Mouse (Mus musculus): ENCODE measurements around the gene Rnaseh2a. TPM values are rescaled to one million over a fixed set of nuclear protein-coding genes. Genes with fewer than 3 reads are reported as not detected.
A peak's percentile ranks its signal among the peaks of the same experiment; 100 is the strongest.

Gene Rnaseh2a
- polyA plus RNA-seq, 1 experiment: 88.1 TPM

GRCm38 (mm10) chr8:85011242-85011641 is 41.7 kb upstream of the Rnaseh2a start:
- H3K27me3 ChIP-seq (ENCODE audit: control insufficient read depth, insufficient read depth, low read length, poor library complexity, severe bottlenecking): peaks cover 2% of the 10 kb centered on the region; the same call in 1 of the 2 replicates

GRCm38 (mm10) chr8:85007686-85008085 is 38.1 kb upstream of the Rnaseh2a start:
- Histone ChIP-seq H3K27me3 (ENCODE audit: control insufficient read depth, insufficient read depth, low read length, poor library complexity, severe bottlenecking) (peaks cover 2% of the 10 kb centered on the region; the same call in 1 of the 2 replicates), H3K9ac (ENCODE audit: low read depth, poor library complexity, severe bottlenecking) (peak overlapping the region; percentile 54), H3K36me3 (ENCODE audit: control insufficient read depth, insufficient read depth, low read length, poor library complexity, severe bottlenecking) (peaks cover 2% of the 10 kb centered on the region; the same call in 1 of the 2 replicates), H3K27ac (ENCODE audit: insufficient read depth, low read length) (no peak overlapping the region), H3K9me3 (replicated peaks; ENCODE audit: control insufficient read depth, insufficient read depth, low read length, poor library complexity, severe bottlenecking) (no peaks in the 10 kb centered on the region), H3K4me3 (ENCODE audit: low read depth, low read length) (peak overlapping the region; percentile 36), H3K4me1 (ENCODE audit: control insufficient read depth, insufficient read depth, low read length) (peaks cover 2% of the 10 kb centered on the region)
- no peak for TF ChIP-seq POLR2A (IDR thresholded peaks at IDR 0.05; ENCODE audit: insufficient read depth, low read length)
- TF ChIP-seq EP300 (IDR thresholded peaks at IDR 0.05; ENCODE audit: insufficient read depth, low read depth, low read length): no peak
- peak; percentile 70 for TF ChIP-seq CTCF (IDR thresholded peaks at IDR 0.05; ENCODE audit: low read depth, low read length)

More at GRCm38 (mm10) chr8:85011242-85011641, 41.7 kb upstream of the Rnaseh2a start:
- H3K27ac ChIP-seq (ENCODE audit: insufficient read depth, low read length): no peak overlapping the region
- H3K9me3 ChIP-seq (replicated peaks; ENCODE audit: control insufficient read depth, insufficient read depth, low read length, poor library complexity, severe bottlenecking): no peaks in the 10 kb centered on the region
- TF ChIP-seq POLR2A (IDR thresholded peaks at IDR 0.05; ENCODE audit: insufficient read depth, low read length) (no peak), CTCF (IDR thresholded peaks at IDR 0.05; ENCODE audit: low read depth, low read length) (no peak), EP300 (IDR thresholded peaks at IDR 0.05; ENCODE audit: insufficient read depth, low read depth, low read length) (no peak)
- H3K4me3 ChIP-seq (ENCODE audit: low read depth, low read length): no peak overlapping the region
- H3K4me1 ChIP-seq (ENCODE audit: control insufficient read depth, insufficient read depth, low read length): peaks cover 2% of the 10 kb centered on the region
- no peak overlapping the region for H3K9ac ChIP-seq (ENCODE audit: low read depth, poor library complexity, severe bottlenecking)
- no peaks in the 10 kb centered on the region for H3K36me3 ChIP-seq (ENCODE audit: control insufficient read depth, insufficient read depth, low read length, poor library complexity, severe bottlenecking)

GRCm38 (mm10) chr8:84997649-84998295 is 28.2 kb upstream of the Rnaseh2a start:
- H3K36me3 ChIP-seq (ENCODE audit: control insufficient read depth, insufficient read depth, low read length, poor library complexity, severe bottlenecking): peaks cover 29% of the 10 kb centered on the region
- 0 out of 2 replicates have a peak overlapping the region, but pooled peaks have one; percentile 2 for H3K9ac ChIP-seq (ENCODE audit: low read depth, poor library complexity, severe bottlenecking)
- peaks cover 6% of the 10 kb centered on the region for H3K4me1 ChIP-seq (ENCODE audit: control insufficient read depth, insufficient read depth, low read length)
- H3K27ac ChIP-seq (ENCODE audit: insufficient read depth, low read length): peak overlapping the region; percentile 7
- H3K9me3 ChIP-seq (replicated peaks; ENCODE audit: control insufficient read depth, insufficient read depth, low read length, poor library complexity, severe bottlenecking): no peaks in the 10 kb centered on the region
- no peak overlapping the region for H3K4me3 ChIP-seq (ENCODE audit: low read depth, low read length)
- H3K27me3 ChIP-seq (ENCODE audit: control insufficient read depth, insufficient read depth, low read length, poor library complexity, severe bottlenecking): no peaks in the 10 kb centered on the region
- TF ChIP-seq EP300 (IDR thresholded peaks at IDR 0.05; ENCODE audit: insufficient read depth, low read depth, low read length) (peak; percentile 71; the same call in 1 of the 2 replicates), CTCF (IDR thresholded peaks at IDR 0.05; ENCODE audit: low read depth, low read length) (peak; percentile 99), POLR2A (IDR thresholded peaks at IDR 0.05; ENCODE audit: insufficient read depth, low read length) (no peak)

GRCm38 (mm10) chr8:84996978-84997377 is 27.4 kb upstream of the Rnaseh2a start:
- H3K4me3 ChIP-seq (ENCODE audit: low read depth, low read length): no peak overlapping the region
- H3K9ac ChIP-seq (ENCODE audit: low read depth, poor library complexity, severe bottlenecking): no peak overlapping the region
- H3K9me3 ChIP-seq (replicated peaks; ENCODE audit: control insufficient read depth, insufficient read depth, low read length, poor library complexity, severe bottlenecking): no peaks in the 10 kb centered on the region
- H3K27ac ChIP-seq (ENCODE audit: insufficient read depth, low read length): no peak overlapping the region
- TF ChIP-seq CTCF (IDR thresholded peaks at IDR 0.05; ENCODE audit: low read depth, low read length): no peak
- TF ChIP-seq POLR2A (IDR thresholded peaks at IDR 0.05; ENCODE audit: insufficient read depth, low read length): no peak
- no peak for TF ChIP-seq EP300 (IDR thresholded peaks at IDR 0.05; ENCODE audit: insufficient read depth, low read depth, low read length)
- H3K36me3 ChIP-seq (ENCODE audit: control insufficient read depth, insufficient read depth, low read length, poor library complexity, severe bottlenecking): peaks cover 24% of the 10 kb centered on the region
- H3K4me1 ChIP-seq (ENCODE audit: control insufficient read depth, insufficient read depth, low read length): peaks cover 3% of the 10 kb centered on the region
- no peaks in the 10 kb centered on the region for H3K27me3 ChIP-seq (ENCODE audit: control insufficient read depth, insufficient read depth, low read length, poor library complexity, severe bottlenecking)

- Histone ChIP-seq H3K36me3 (ENCODE audit: control insufficient read depth, insufficient read depth, low read length, poor library complexity, severe bottlenecking) (peaks cover 22% of the 10 kb centered on the region), H3K4me1 (ENCODE audit: control insufficient read depth, insufficient read depth, low read length) (peaks cover 3% of the 10 kb centered on the region), H3K4me3 (ENCODE audit: low read depth, low read length) (peak overlapping the region; percentile 36), H3K27ac (ENCODE audit: insufficient read depth, low read length) (peak overlapping the region; percentile 37), H3K9me3 (replicated peaks; ENCODE audit: control insufficient read depth, insufficient read depth, low read length, poor library complexity, severe bottlenecking) (no peaks in the 10 kb centered on the region), H3K9ac (ENCODE audit: low read depth, poor library complexity, severe bottlenecking) (peak overlapping the region; percentile 23), H3K27me3 (ENCODE audit: control insufficient read depth, insufficient read depth, low read length, poor library complexity, severe bottlenecking) (no peaks in the 10 kb centered on the region)
- peak; percentile 54; the same call in 1 of the 2 replicates for TF ChIP-seq EP300 (IDR thresholded peaks at IDR 0.05; ENCODE audit: insufficient read depth, low read depth, low read length)
- TF ChIP-seq POLR2A (IDR thresholded peaks at IDR 0.05; ENCODE audit: insufficient read depth, low read length): no peak
These were observed 26.1 kb upstream of the Rnaseh2a start for GRCm38 (mm10) chr8:84995680-84996079.

GRCm38 (mm10) chr8:84994375-84994774 is 24.8 kb upstream of the Rnaseh2a start:
- Histone ChIP-seq H3K36me3 (ENCODE audit: control insufficient read depth, insufficient read depth, low read length, poor library complexity, severe bottlenecking) (peaks cover 22% of the 10 kb centered on the region), H3K27ac (ENCODE audit: insufficient read depth, low read length) (no peak overlapping the region), H3K4me3 (ENCODE audit: low read depth, low read length) (no peak overlapping the region), H3K27me3 (ENCODE audit: control insufficient read depth, insufficient read depth, low read length, poor library complexity, severe bottlenecking) (no peaks in the 10 kb centered on the region), H3K9ac (ENCODE audit: low read depth, poor library complexity, severe bottlenecking) (no peak overlapping the region), H3K4me1 (ENCODE audit: control insufficient read depth, insufficient read depth, low read length) (peaks cover 3% of the 10 kb centered on the region), H3K9me3 (replicated peaks; ENCODE audit: control insufficient read depth, insufficient read depth, low read length, poor library complexity, severe bottlenecking) (no peaks in the 10 kb centered on the region)
- no peak for TF ChIP-seq EP300 (IDR thresholded peaks at IDR 0.05; ENCODE audit: insufficient read depth, low read depth, low read length)
- no peak for TF ChIP-seq POLR2A (IDR thresholded peaks at IDR 0.05; ENCODE audit: insufficient read depth, low read length)
- TF ChIP-seq CTCF (IDR thresholded peaks at IDR 0.05; ENCODE audit: low read depth, low read length): no peak

Measured in ES-Bruce4 (cell line).